Mouse (Mus musculus) forebrain, embryonic 13.5 days (tissue): ENCODE results near the gene Cpa4. TPM values are rescaled to one million over a fixed set of nuclear protein-coding genes. Genes with fewer than 3 reads are reported as not detected.

Source experiments
- ATAC-seq: fragments of 200-750 bp; cut with Nextera tagmentation; 2 replicates; pipeline ENCODE4 v1.8.0; 2017
- H3K27ac ChIP-seq: fragments of 300-500 bp; sonication (generic); 2 replicates; pipeline ENCODE4 v1.5.1; 2015; ENCODE audit warnings: inconsistent platforms, mild to moderate bottlenecking, moderate library complexity
- H3K27me3 ChIP-seq: fragments of 300-500 bp; sonication (generic); 2 replicates; pipeline ENCODE4 v1.6.1; 2015; ENCODE audit warnings: mild to moderate bottlenecking, inconsistent platforms
- H3K36me3 ChIP-seq: fragments of 300-500 bp; sonication (generic); 2 replicates; pipeline ENCODE4 v1.6.1; 2015; ENCODE audit warnings: mild to moderate bottlenecking, inconsistent platforms; ENCODE audit not compliant: poor library complexity, severe bottlenecking
- H3K4me1 ChIP-seq: fragments of 300-500 bp; sonication (generic); 2 replicates; pipeline ENCODE4 v1.6.1; 2015; ENCODE audit warnings: inconsistent platforms
- H3K4me2 ChIP-seq: fragments of 300-500 bp; sonication (generic); 2 replicates; pipeline ENCODE4 v1.6.1; 2015; ENCODE audit warnings: inconsistent platforms, mild to moderate bottlenecking, moderate library complexity
- H3K4me3 ChIP-seq: fragments of 300-500 bp; sonication (generic); 2 replicates; pipeline ENCODE4 v1.5.1; 2015; ENCODE audit warnings: mild to moderate bottlenecking, inconsistent platforms
- H3K9ac ChIP-seq: fragments of 300-500 bp; sonication (generic); 2 replicates; pipeline ENCODE4 v1.6.1; 2015; ENCODE audit warnings: mild to moderate bottlenecking, inconsistent platforms
- H3K9me3 ChIP-seq: fragments of 300-500 bp; sonication (generic); replicated peaks from 2 replicates; pipeline ENCODE4 v1.6.1; 2016; ENCODE audit warnings: inconsistent platforms
- WGBS: fragments of 180-500 bp; shearing (Covaris S2); methylation state at CpG from one replicate; pipeline ENCODE4 v1.1.7; 2015; 5-methylcytosine and 5-hydroxymethylcytosine counted together
- polyA plus RNA-seq: library from polyadenylated mRNA; unstranded; fragments of >200 nt; fragmentation: Nextera tagmentation; extraction: Ambion mirVana; gene quantifications from 2 replicates; pipeline ENCODE4 v1.2.1, GENCODE M21; 2015

Cpa4 gene
- polyA plus RNA-seq, 1 experiment from 2014 or later, result 3.4 TPM

- WGBS, result 93% methylated on average over 5 of the region's 5 CpGs
Observed at GRCm38 (mm10) chr6:30554092-30554491, 14.1 kb upstream of the Cpa4 start.

GRCm38 (mm10) chr6:30554621-30555170 lies 13.5 kb upstream of the Cpa4 start:
- no peak for ATAC-seq
- Histone ChIP-seq H3K4me3 (no peak overlapping the region), H3K27ac (no peak overlapping the region), H3K9me3 (no peaks in the 10 kb centered on the region), H3K27me3 (no peaks in the 10 kb centered on the region), H3K9ac (no peak overlapping the region), H3K36me3 (no peaks in the 10 kb centered on the region), H3K4me1 (peaks cover 22% of the 10 kb centered on the region), H3K4me2 (no peak overlapping the region)
- WGBS, result 93% methylated on average over 5 of the region's 5 CpGs

More at GRCm38 (mm10) chr6:30554092-30554491, 14.1 kb upstream of the Cpa4 start:
- ATAC-seq, result no peak
- peaks cover 28% of the 10 kb centered on the region for H3K4me1 ChIP-seq
- H3K36me3 ChIP-seq, result no peaks in the 10 kb centered on the region
- H3K27me3 ChIP-seq, result no peaks in the 10 kb centered on the region
- H3K4me3 ChIP-seq, result no peak overlapping the region
- no peak overlapping the region for H3K27ac ChIP-seq
- H3K4me2 ChIP-seq, result no peak overlapping the region
- H3K9ac ChIP-seq, result no peak overlapping the region
- no peaks in the 10 kb centered on the region for H3K9me3 ChIP-seq

GRCm38 (mm10) chr6:30556080-30556479 lies 12.1 kb upstream of the Cpa4 start:
- Histone ChIP-seq H3K4me3 (no peak overlapping the region), H3K36me3 (no peaks in the 10 kb centered on the region), H3K4me1 (peaks cover 17% of the 10 kb centered on the region), H3K4me2 (no peak overlapping the region), H3K27ac (no peak overlapping the region), H3K9me3 (no peaks in the 10 kb centered on the region), H3K27me3 (no peaks in the 10 kb centered on the region), H3K9ac (no peak overlapping the region)
- ATAC-seq, result no peak
- 15% methylated on average over 2 of the region's 9 CpGs for WGBS

DNA sequence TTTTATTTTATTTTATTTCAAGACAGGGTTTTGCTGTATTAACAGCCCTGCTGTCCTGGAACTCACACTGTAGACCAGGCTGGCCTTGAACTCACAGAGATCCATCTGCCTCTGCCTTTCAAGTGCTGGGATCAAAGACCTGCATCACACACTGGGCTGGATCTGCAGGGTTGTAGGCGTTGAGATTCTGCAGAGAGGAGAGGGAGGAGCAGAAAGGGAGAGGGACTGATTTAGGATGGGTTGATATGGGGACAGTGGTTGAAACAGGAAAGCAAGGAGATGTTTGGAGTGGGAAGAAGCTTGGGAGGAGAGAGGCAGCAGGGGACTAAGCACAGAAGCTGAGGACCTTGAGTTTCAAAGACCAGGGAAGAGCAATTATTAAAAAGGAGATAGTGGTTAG lies 8.4 kb upstream of the Cpa4 start:
- no peaks in the 10 kb centered on the region for H3K27me3 ChIP-seq
- WGBS, result 82% methylated on average over 1 of the region's 1 CpGs
- H3K4me3 ChIP-seq, result no peak overlapping the region

GRCm38 (mm10) chr6:30562132-30562531 lies 6.0 kb upstream of the Cpa4 start:
- Histone ChIP-seq H3K9ac (no peak overlapping the region), H3K4me2 (no peak overlapping the region), H3K27me3 (no peaks in the 10 kb centered on the region), H3K9me3 (no peaks in the 10 kb centered on the region), H3K4me1 (no peaks in the 10 kb centered on the region), H3K27ac (no peak overlapping the region), H3K4me3 (no peak overlapping the region), H3K36me3 (no peaks in the 10 kb centered on the region)
- WGBS, result 80% methylated on average over 4 of the region's 4 CpGs
- no peak for ATAC-seq

More for the DNA sequence above, 8.4 kb upstream of the Cpa4 start:
- no peak overlapping the region for H3K9ac ChIP-seq
- no peak for ATAC-seq
- H3K9me3 ChIP-seq, result no peaks in the 10 kb centered on the region
- H3K27ac ChIP-seq, result no peak overlapping the region
- H3K4me1 ChIP-seq, result no peaks in the 10 kb centered on the region
- H3K36me3 ChIP-seq, result no peaks in the 10 kb centered on the region
- no peak overlapping the region for H3K4me2 ChIP-seq

DNA sequence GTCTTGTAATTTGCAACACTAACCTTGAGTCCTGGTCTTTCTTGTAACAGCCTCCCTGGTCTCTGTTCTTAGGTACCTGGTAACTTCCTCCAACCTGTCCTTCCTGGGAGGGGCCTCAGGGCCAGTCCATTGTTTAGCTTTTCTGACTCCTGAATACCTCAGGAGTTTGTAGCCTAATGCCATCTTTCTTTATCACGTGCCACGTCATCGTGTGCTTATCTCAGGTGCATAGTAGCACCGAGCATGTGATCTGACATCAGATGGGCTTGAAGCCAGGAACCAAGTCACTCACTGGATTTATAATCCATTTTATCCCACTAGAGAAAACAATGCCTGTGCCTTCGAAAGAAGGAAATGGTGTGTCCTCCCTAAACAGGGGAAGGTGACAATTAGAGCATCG lies 4.6 kb upstream of the Cpa4 start:
- H3K27ac ChIP-seq, result no peak overlapping the region
- no peak overlapping the region for H3K9ac ChIP-seq
- no peak for ATAC-seq
- H3K36me3 ChIP-seq, result no peaks in the 10 kb centered on the region
- no peak overlapping the region for H3K4me2 ChIP-seq
- no peaks in the 10 kb centered on the region for H3K27me3 ChIP-seq
- H3K4me3 ChIP-seq, result no peak overlapping the region
- WGBS, result 91% methylated on average over 6 of the region's 6 CpGs
- H3K4me1 ChIP-seq, result 0 out of 2 replicates have a peak, but pooled peaks cover 3% of the 10 kb centered on the region
- H3K9me3 ChIP-seq, result no peaks in the 10 kb centered on the region

DNA sequence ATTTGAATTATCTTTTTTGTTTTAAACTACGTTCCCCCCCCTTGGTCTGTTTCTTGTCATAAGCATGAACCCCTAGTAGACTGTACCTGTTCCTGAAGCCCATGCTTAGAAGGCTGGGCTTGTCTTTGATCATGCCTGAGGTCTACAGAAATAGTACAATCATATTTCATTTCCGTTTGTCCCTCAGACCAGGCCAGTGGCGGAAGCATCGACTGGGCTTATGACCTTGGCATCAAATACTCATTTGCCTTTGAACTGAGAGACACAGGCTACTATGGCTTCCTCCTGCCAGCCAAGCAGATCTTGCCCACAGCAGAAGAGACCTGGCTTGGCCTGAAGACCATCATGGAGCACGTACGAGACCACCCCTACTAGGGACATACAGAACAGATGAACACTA lies 4.1 kb upstream of the Cpa4 start:
- Histone ChIP-seq H3K4me1 (0 out of 2 replicates have a peak, but pooled peaks cover 3% of the 10 kb centered on the region), H3K27ac (no peak overlapping the region), H3K4me2 (no peak overlapping the region), H3K4me3 (no peak overlapping the region), H3K36me3 (no peaks in the 10 kb centered on the region), H3K9me3 (no peaks in the 10 kb centered on the region), H3K27me3 (no peaks in the 10 kb centered on the region), H3K9ac (no peak overlapping the region)
- WGBS, result 93% methylated on average over 6 of the region's 6 CpGs
- ATAC-seq, result no peak

GRCm38 (mm10) chr6:30569331-30569730 lies 1.2 kb downstream of the Cpa4 start:
- H3K27ac ChIP-seq, result no peak overlapping the region
- H3K4me2 ChIP-seq, result no peak overlapping the region
- WGBS, result 88% methylated on average over 10 of the region's 10 CpGs
- no peaks in the 10 kb centered on the region for H3K36me3 ChIP-seq
- H3K9me3 ChIP-seq, result no peaks in the 10 kb centered on the region
- H3K4me1 ChIP-seq, result peaks cover 27% of the 10 kb centered on the region
- H3K27me3 ChIP-seq, result no peaks in the 10 kb centered on the region
- no peak for ATAC-seq
- no peak overlapping the region for H3K4me3 ChIP-seq
- H3K9ac ChIP-seq, result no peak overlapping the region

DNA sequence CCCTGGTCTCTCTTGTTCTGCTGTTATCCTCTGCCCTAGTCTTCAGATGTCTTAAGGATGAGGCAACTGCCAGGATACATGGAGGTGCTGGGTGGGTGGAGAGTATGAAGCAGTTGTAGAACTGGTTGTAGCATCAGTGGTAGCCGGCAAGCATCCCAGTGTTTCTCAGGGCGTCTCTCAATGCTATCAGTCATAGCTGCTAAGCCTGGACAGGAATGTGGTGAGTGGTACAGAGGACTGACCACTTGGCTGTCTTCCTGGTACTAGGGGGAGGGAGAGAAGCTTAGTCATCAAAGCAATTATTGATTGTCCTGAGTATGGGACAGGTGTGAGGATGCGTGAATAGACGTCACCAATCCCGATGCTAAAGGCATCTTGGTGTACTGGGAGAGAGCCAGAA lies 1.8 kb downstream of the Cpa4 start:
- WGBS, result 93% methylated on average over 5 of the region's 5 CpGs
- no peaks in the 10 kb centered on the region for H3K9me3 ChIP-seq
- no peak for ATAC-seq

GRCm38 (mm10) chr6:30572456-30573311 lies 4.5 kb downstream of the Cpa4 start:
- peaks cover 35% of the 10 kb centered on the region for H3K4me1 ChIP-seq
- no peaks in the 10 kb centered on the region for H3K36me3 ChIP-seq
- H3K9ac ChIP-seq, result no peak overlapping the region
- no peak overlapping the region for H3K4me3 ChIP-seq
- no peaks in the 10 kb centered on the region for H3K27me3 ChIP-seq
- peak overlapping the region; percentile 87 for H3K27ac ChIP-seq
- H3K9me3 ChIP-seq, result no peaks in the 10 kb centered on the region
- WGBS, result 19% methylated on average over 20 of the region's 20 CpGs
- ATAC-seq, result peak; percentile 96
- H3K4me2 ChIP-seq, result peak overlapping the region; percentile 42; the same call in 1 of the 2 replicates

More for the DNA sequence above, 1.8 kb downstream of the Cpa4 start:
- Histone ChIP-seq H3K27me3 (no peaks in the 10 kb centered on the region), H3K9ac (no peak overlapping the region), H3K27ac (no peak overlapping the region), H3K4me3 (no peak overlapping the region), H3K4me2 (no peak overlapping the region), H3K36me3 (no peaks in the 10 kb centered on the region), H3K4me1 (peaks cover 34% of the 10 kb centered on the region)

- no peaks in the 10 kb centered on the region for H3K36me3 ChIP-seq
- H3K4me2 ChIP-seq, result no peak overlapping the region
- H3K4me1 ChIP-seq, result peaks cover 31% of the 10 kb centered on the region
- H3K27me3 ChIP-seq, result no peaks in the 10 kb centered on the region
- WGBS, result 51% methylated on average over 5 of the region's 5 CpGs
- no peak overlapping the region for H3K4me3 ChIP-seq
- ATAC-seq, result no peak
- no peaks in the 10 kb centered on the region for H3K9me3 ChIP-seq
- H3K9ac ChIP-seq, result no peak overlapping the region
- peak overlapping the region; percentile 87 for H3K27ac ChIP-seq
Observed at GRCm38 (mm10) chr6:30573380-30573779, 5.2 kb downstream of the Cpa4 start.

DNA sequence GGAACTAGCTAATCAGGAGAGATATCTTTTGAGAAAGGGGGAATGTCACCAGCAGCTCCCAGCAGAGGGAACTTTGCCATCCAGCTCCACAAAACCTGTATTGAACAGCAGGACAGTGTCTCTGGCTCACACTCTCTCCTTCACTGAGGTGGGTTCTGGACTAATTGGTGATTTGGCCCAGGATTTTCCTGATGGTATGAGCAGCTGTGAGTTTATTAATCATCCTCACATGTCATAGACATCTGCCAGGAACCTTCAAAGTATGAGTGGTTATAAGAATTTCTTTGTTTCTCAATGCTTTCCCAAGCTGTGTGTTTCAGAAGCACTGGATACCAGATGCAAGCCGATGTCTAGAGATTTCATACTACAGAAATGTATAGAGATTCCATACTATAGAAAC lies 6.8 kb downstream of the Cpa4 start:
- no peaks in the 10 kb centered on the region for H3K36me3 ChIP-seq
- no peak overlapping the region for H3K4me2 ChIP-seq
- no peaks in the 10 kb centered on the region for H3K27me3 ChIP-seq
- no peak overlapping the region for H3K9ac ChIP-seq
- 88% methylated on average over 1 of the region's 1 CpGs for WGBS
- no peaks in the 10 kb centered on the region for H3K9me3 ChIP-seq
- H3K27ac ChIP-seq, result peak overlapping the region; percentile 58; the same call in 1 of the 2 replicates
- no peak for ATAC-seq
- H3K4me1 ChIP-seq, result peaks cover 38% of the 10 kb centered on the region
- H3K4me3 ChIP-seq, result no peak overlapping the region
